Mouse (Mus musculus): ENCODE measurements around the gene A1bg. TPM values are rescaled to one million over a fixed set of nuclear protein-coding genes. Genes with fewer than 3 reads are reported as not detected.

A1bg gene
- polyA plus RNA-seq, 1 experiment from 2014 or later: not detected

DNA sequence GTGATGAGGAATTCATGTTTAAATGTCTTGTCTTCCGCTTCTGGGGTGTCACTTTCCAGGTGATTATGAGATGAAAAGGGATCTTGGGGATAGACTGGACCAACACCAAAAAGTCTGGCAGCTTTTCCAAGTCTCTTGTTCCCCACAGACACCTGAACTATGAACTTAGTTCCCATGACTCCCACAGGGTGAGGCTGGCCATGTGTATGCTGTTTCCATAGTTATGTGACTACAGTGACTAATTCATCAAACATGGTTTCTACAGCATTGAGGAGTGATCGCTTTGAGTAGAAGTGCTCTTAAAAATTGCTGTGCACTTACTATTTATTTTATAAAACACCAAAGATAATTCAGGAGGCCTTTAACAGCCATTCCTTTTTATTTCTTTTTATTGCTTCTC lies 34.1 kb downstream of the A1bg start:
- no peak overlapping the region for H3K4me3 ChIP-seq (ENCODE audit: low read depth, low read length)
- WGBS: 87% methylated on average over 2 of the region's 2 CpGs
- H3K27ac ChIP-seq (ENCODE audit: low read length): no peak overlapping the region
- H3K27me3 ChIP-seq (ENCODE audit: control insufficient read depth, insufficient read depth, low read depth, low read length): no peaks in the 10 kb centered on the region
- no peak for ATAC-seq
- H3K36me3 ChIP-seq (ENCODE audit: control insufficient read depth, insufficient read depth, low read length): no peaks in the 10 kb centered on the region
- no peaks in the 10 kb centered on the region for H3K9me3 ChIP-seq (replicated peaks; ENCODE audit: control insufficient read depth, low read length, poor library complexity, severe bottlenecking)
- H3K4me1 ChIP-seq (ENCODE audit: control insufficient read depth, insufficient read depth, low read length): no peaks in the 10 kb centered on the region
- H3K4me2 ChIP-seq (ENCODE audit: low read length): no peak overlapping the region
- no peak overlapping the region for H3K9ac ChIP-seq (ENCODE audit: low read depth, low read length)

DNA sequence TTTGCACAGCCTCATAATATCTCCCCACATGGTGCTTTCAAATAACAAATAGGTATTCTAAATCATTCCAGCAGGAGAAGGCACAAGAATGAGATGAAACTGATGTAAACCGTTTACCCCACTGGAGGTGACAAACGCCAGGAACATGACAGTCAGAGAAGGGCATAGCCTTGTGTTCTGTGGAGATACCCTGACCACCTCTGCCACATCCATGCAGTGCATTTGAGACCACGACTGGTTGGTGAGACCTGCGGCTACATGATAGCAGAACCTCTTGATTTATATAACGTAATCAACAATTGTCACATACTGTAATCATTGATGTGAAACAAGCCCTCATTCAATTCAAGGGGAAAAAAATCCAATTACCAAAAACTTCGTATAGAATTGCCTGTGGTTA lies 47.1 kb downstream of the A1bg start:
- no peak overlapping the region for H3K4me3 ChIP-seq (ENCODE audit: low read depth, low read length)
- H3K27ac ChIP-seq (ENCODE audit: low read length): no peak overlapping the region
- no peak overlapping the region for H3K4me2 ChIP-seq (ENCODE audit: low read length)
- H3K9ac ChIP-seq (ENCODE audit: low read depth, low read length): no peak overlapping the region
- H3K4me1 ChIP-seq (ENCODE audit: control insufficient read depth, insufficient read depth, low read length): no peaks in the 10 kb centered on the region
- ATAC-seq: no peak
- H3K27me3 ChIP-seq (ENCODE audit: control insufficient read depth, insufficient read depth, low read depth, low read length): no peaks in the 10 kb centered on the region
- H3K9me3 ChIP-seq (replicated peaks; ENCODE audit: control insufficient read depth, low read length, poor library complexity, severe bottlenecking): no peaks in the 10 kb centered on the region
- no peaks in the 10 kb centered on the region for H3K36me3 ChIP-seq (ENCODE audit: control insufficient read depth, insufficient read depth, low read length)
- 87% methylated on average over 6 of the region's 6 CpGs for WGBS

DNA sequence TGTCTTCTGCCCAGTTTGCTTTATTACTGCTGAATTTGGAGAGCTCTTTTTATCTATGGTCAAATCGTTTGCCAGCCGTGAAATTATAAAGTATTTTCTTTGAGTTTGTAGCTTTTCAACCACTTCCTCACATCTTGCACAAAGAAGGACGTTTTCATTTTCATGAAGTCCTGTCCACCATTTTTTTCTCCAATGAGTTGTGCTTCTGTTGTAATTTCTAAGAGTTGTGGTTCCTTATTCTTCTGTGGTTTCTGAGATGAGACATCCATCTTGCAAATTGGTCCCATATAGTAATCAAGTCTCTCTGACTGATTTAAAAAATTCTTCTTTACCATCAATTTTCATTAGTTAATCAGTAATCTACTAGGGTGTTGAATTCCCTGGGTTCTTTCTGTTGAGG lies 60.4 kb downstream of the A1bg start:
- Histone ChIP-seq H3K27me3 (ENCODE audit: control insufficient read depth, insufficient read depth, low read depth, low read length) (no peaks in the 10 kb centered on the region), H3K9ac (ENCODE audit: low read depth, low read length) (no peak overlapping the region), H3K4me2 (ENCODE audit: low read length) (no peak overlapping the region), H3K4me3 (ENCODE audit: low read depth, low read length) (no peak overlapping the region), H3K36me3 (ENCODE audit: control insufficient read depth, insufficient read depth, low read length) (no peaks in the 10 kb centered on the region), H3K9me3 (replicated peaks; ENCODE audit: control insufficient read depth, low read length, poor library complexity, severe bottlenecking) (no peaks in the 10 kb centered on the region), H3K4me1 (ENCODE audit: control insufficient read depth, insufficient read depth, low read length) (no peaks in the 10 kb centered on the region), H3K27ac (ENCODE audit: low read length) (no peak overlapping the region)
- no peak for ATAC-seq
- whole genome bisulfite sequencing: 87% methylated on average over 3 of the region's 3 CpGs

DNA sequence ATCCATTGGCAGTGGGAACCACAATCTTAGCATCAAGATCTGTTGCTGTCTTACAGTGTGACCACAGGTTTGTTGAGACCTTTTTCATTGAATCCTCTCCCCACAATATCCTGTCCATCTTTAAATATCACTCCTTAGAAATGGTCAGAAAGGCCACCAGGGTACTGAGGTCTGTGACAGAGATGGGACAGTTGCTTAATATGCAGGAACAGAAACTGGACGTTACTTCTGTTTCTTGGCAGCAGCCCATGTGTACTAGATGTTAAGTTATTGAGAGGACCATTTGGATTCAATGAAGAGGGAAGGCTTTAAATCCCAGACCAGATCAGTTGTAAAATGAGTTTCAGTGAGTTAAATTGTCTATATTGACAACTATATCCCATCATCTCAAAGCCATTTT lies 67.7 kb downstream of the A1bg start:
- Histone ChIP-seq H3K36me3 (ENCODE audit: control insufficient read depth, insufficient read depth, low read length) (no peaks in the 10 kb centered on the region), H3K4me2 (ENCODE audit: low read length) (no peak overlapping the region), H3K9me3 (replicated peaks; ENCODE audit: control insufficient read depth, low read length, poor library complexity, severe bottlenecking) (peaks cover 3% of the 10 kb centered on the region; the same call in 1 of the 2 replicates), H3K27me3 (ENCODE audit: control insufficient read depth, insufficient read depth, low read depth, low read length) (no peaks in the 10 kb centered on the region), H3K9ac (ENCODE audit: low read depth, low read length) (no peak overlapping the region), H3K27ac (ENCODE audit: low read length) (no peak overlapping the region), H3K4me3 (ENCODE audit: low read depth, low read length) (no peak overlapping the region), H3K4me1 (ENCODE audit: control insufficient read depth, insufficient read depth, low read length) (no peaks in the 10 kb centered on the region; the same call in 1 of the 2 replicates)
- WGBS: 72% methylated on average over 1 of the region's 1 CpGs
- no peak for ATAC-seq

DNA sequence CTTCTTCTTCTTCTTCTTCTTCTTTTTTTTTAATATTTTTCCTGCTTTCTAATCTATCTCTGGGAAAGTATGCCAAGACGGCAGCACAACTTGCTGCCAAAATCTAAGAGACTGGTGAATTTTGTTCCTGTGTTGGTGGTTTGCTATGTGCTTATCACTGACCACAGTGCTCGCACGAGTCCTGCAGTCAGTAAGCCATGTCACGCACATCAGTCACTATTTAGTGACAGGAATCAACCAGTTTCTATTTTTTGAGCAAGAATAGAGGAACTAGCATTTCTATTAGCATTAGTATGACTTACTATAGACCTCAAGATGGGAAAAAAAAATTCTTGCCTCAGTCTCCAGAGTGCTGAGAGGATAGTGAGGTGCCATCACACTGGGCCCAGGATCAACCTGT lies 68.7 kb downstream of the A1bg start:
- no peaks in the 10 kb centered on the region; the same call in 1 of the 2 replicates for H3K4me1 ChIP-seq (ENCODE audit: control insufficient read depth, insufficient read depth, low read length)
- no peak overlapping the region for H3K27ac ChIP-seq (ENCODE audit: low read length)
- 86% methylated on average over 4 of the region's 4 CpGs for WGBS
- no peak overlapping the region for H3K9ac ChIP-seq (ENCODE audit: low read depth, low read length)
- no peaks in the 10 kb centered on the region for H3K27me3 ChIP-seq (ENCODE audit: control insufficient read depth, insufficient read depth, low read depth, low read length)
- no peak overlapping the region for H3K4me3 ChIP-seq (ENCODE audit: low read depth, low read length)
- H3K9me3 ChIP-seq (replicated peaks; ENCODE audit: control insufficient read depth, low read length, poor library complexity, severe bottlenecking): peaks cover 3% of the 10 kb centered on the region; the same call in 1 of the 2 replicates
- no peaks in the 10 kb centered on the region for H3K36me3 ChIP-seq (ENCODE audit: control insufficient read depth, insufficient read depth, low read length)
- ATAC-seq: no peak
- H3K4me2 ChIP-seq (ENCODE audit: low read length): no peak overlapping the region

DNA sequence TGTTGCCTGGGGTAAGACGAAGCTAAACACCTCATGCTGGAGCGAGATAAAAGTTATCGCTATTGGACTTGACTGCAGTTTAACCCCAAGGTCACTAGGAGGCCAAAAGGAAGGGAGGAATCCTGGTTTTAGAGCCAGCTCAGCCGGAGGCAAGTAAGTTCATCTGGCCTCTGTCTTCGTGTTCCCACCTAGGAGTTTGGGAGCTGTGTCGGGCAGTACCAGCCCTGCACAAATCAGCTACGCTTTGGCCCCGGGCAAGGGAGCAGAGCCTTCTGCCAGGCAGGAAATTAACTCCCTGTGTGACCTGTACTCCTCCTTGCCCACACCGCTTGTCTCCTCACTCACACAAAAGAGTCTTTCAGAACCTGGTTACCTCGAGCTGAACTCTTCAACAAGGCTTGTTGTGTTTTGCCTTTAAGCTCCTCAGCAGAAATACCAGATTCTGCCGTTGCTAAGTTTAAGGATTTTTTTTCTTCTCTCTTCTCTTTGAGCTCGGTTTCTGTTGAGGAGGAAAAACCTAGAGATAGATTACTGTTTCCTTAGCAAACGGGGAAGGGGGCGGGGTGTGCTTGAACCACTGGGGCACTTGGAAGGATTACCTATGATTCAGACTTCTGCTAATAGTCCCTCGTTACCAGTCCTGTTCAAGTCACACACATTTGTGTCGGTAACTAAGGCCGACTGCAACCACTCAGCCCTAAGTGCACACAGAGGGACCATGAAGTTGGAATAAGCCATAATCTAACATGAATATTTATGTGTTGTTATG lies 69.4 kb downstream of the A1bg start, which contains the start of gene Fam84b:
Gene Fam84b (minus strand): TSS at position 548 of the 769 bp plus-strand sequence.
- ATAC-seq: peak; percentile 69; the same call in 1 of the 2 replicates
- no peak within 1 kb of the TSS for H3K4me3 ChIP-seq (ENCODE audit: low read depth, low read length)
- H3K4me1 ChIP-seq (ENCODE audit: control insufficient read depth, insufficient read depth, low read length): no peaks in the 10 kb centered on the region; the same call in 1 of the 2 replicates
- no peak within 1 kb of the TSS for H3K27ac ChIP-seq (ENCODE audit: low read length)
- H3K36me3 ChIP-seq (ENCODE audit: control insufficient read depth, insufficient read depth, low read length): no peaks in the 10 kb centered on the region
- H3K27me3 ChIP-seq (ENCODE audit: control insufficient read depth, insufficient read depth, low read depth, low read length): no peaks in the 10 kb centered on the region
- WGBS: 22% methylated on average over 17 of the region's 17 CpGs
- H3K4me2 ChIP-seq (ENCODE audit: low read length): no peak within 1 kb of the TSS
- no peak within 1 kb of the TSS for H3K9ac ChIP-seq (ENCODE audit: low read depth, low read length)
- H3K9me3 ChIP-seq (replicated peaks; ENCODE audit: control insufficient read depth, low read length, poor library complexity, severe bottlenecking): peaks cover 3% of the 10 kb centered on the region; the same call in 1 of the 2 replicates

DNA sequence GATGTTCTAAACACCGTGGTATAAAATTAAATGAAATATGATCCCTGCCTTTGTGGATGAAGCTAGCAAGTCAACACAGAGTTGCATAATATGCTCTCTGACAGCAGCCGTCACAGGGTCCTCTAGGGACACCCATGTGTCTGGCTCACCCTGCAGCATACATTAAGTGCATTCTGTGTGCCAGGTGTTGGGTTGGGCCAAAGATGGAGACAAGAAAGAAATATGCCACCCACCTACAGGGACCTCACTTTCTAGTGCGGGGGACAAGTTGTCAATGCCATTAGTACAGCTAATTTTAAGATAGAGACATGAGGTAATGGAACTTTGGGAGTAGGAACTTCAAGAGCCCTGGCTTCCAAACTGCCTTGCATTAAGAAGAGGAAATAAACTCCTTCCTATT lies 74.2 kb downstream of the A1bg start:
- Histone ChIP-seq H3K36me3 (ENCODE audit: control insufficient read depth, insufficient read depth, low read length) (no peaks in the 10 kb centered on the region), H3K27ac (ENCODE audit: low read length) (no peak overlapping the region), H3K9ac (ENCODE audit: low read depth, low read length) (no peak overlapping the region), H3K27me3 (ENCODE audit: control insufficient read depth, insufficient read depth, low read depth, low read length) (no peaks in the 10 kb centered on the region), H3K4me2 (ENCODE audit: low read length) (no peak overlapping the region), H3K4me1 (ENCODE audit: control insufficient read depth, insufficient read depth, low read length) (peaks cover 7% of the 10 kb centered on the region), H3K4me3 (ENCODE audit: low read depth, low read length) (no peak overlapping the region), H3K9me3 (replicated peaks; ENCODE audit: control insufficient read depth, low read length, poor library complexity, severe bottlenecking) (no peaks in the 10 kb centered on the region)
- ATAC-seq: no peak
- 68% methylated on average over 3 of the region's 3 CpGs for WGBS

Other genes starting within 250 kb of the A1bg start
- gene Fam84b, start 69.2 kb downstream of the A1bg start, polyA plus RNA-seq (2015; fragmentation: Nextera tagmentation; extraction: Ambion mirVana): 9.7 and 10.8 TPM in 2 replicates

Data from midbrain, embryonic 16.5 days (tissue).